19 mouse cellular contexts compared by ENCODE assay signal in the genomic region with DNA sequence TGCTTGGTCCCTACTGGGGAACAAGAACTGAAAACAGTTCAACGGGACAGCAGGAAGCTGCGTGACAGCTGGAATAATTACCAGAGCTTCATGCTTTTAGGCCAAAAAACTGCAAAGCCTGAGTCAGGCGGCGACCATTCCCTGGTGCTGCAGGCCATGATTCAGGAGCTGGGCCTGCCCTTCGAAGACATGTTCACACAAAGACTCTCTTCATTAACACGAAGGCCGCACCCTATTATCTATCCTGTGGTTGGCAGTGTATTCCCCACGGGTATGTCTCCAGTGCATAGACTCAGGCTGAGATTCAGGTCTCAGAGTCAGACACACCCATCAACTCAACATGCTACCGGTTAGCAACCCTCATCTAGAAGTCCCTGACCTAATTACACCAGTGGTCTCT. TPM values are rescaled to one million over a fixed set of nuclear protein-coding genes. Genes with fewer than 3 reads are reported as not detected.
DNase-seq lines count a peak whose midpoint lies in the region; TF ChIP-seq lines count a peak whose summit lies in the region.
"Had no signal": no experiment of that assay in that cellular context is flagged by ENCODE, and none has a peak within 500 bp of the region (broad histone marks: within the 10 kb centered on the region; RNA-seq: fewer than 3 reads in every experiment).

No protein-coding gene starts in this region.

- TF ChIP-seq POLR2A in testis, adult 2 months (IDR thresholded peaks at IDR 0.05; ENCODE audit: control insufficient read depth, low read depth, low read length), result no peak
- TF ChIP-seq POLR2A in myocyte (IDR thresholded peaks at IDR 0.05; ENCODE audit: insufficient read length, low read depth), result no peak

- no peak for TF ChIP-seq CTCF in testis, adult 2 months (IDR thresholded peaks at IDR 0.05; ENCODE audit: control insufficient read depth, insufficient read depth, insufficient replicate concordance, low read depth, low read length)

- no peaks in the 10 kb centered on the region for H3K79me2 ChIP-seq in myocyte (ENCODE audit: control insufficient read depth, insufficient read depth)

- H3K27ac ChIP-seq in testis, adult 2 months (ENCODE audit: control insufficient read depth, insufficient read depth, low read depth, low read length), result peak overlapping the region; percentile 40
- H3K27ac ChIP-seq: forebrain, embryonic 12.5 days; heart, embryonic 13.5 days; hindbrain, embryonic 12.5 days had no signal

- no peaks in the 10 kb centered on the region for H3K36me3 ChIP-seq in testis, adult 2 months (ENCODE audit: control insufficient read depth, insufficient read depth, low read length)
- H3K36me3 ChIP-seq in myocyte (ENCODE audit: control insufficient read depth, insufficient read depth), result no peaks in the 10 kb centered on the region
- H3K36me3 ChIP-seq: forebrain, embryonic 12.5 days; heart, embryonic 13.5 days; hindbrain, embryonic 12.5 days had no signal

- H3K27me3 ChIP-seq in testis, adult 2 months (ENCODE audit: control insufficient read depth, insufficient read depth, low read length), result no peaks in the 10 kb centered on the region
- no peaks in the 10 kb centered on the region for H3K27me3 ChIP-seq in myocyte (ENCODE audit: control insufficient read depth, insufficient read depth, insufficient read length)
- H3K27me3 ChIP-seq: forebrain, embryonic 12.5 days; heart, embryonic 13.5 days; hindbrain, embryonic 12.5 days; Patski had no signal

- no peak overlapping the region for H3ac ChIP-seq in myocyte (ENCODE audit: control insufficient read depth, insufficient read length)

- peaks cover 3% of the 10 kb centered on the region for H3K4me1 ChIP-seq in testis, adult 2 months (ENCODE audit: control insufficient read depth, insufficient read depth, low read length)
- H3K4me1 ChIP-seq: heart, embryonic 13.5 days; hindbrain, embryonic 12.5 days had no signal

- DNase-seq in testis, postnatal 14 days (ENCODE audit: low spot score), result no peak
- DNase-seq in ZHBTc4 (ENCODE audit: low read depth, low spot score), result peak; percentile 23
- no peak for DNase-seq in adrenal gland, postnatal 25 days
- DNase-seq in frontal cortex, adult 2 months (ENCODE audit: extremely low spot score in 1 of 2, low spot score in 1 of 2), result no peak
- no peak for DNase-seq in kidney, adult 9 months
- DNase-seq: adrenal gland, adult 8-10 months; B cell, adult 2 months; cerebellum, adult 11-12 months; cerebellum, postnatal 10 days; gastrocnemius, postnatal 14 days; heart, postnatal 36 days had no signal

- H3K4me3 ChIP-seq in testis, adult 2 months (ENCODE audit: control insufficient read depth, low read depth, low read length), result no peak overlapping the region
- no peak overlapping the region for H3K4me3 ChIP-seq in myocyte
- H3K4me3 ChIP-seq: forebrain, embryonic 12.5 days; heart, embryonic 13.5 days; hindbrain, embryonic 12.5 days had no signal

- H3K4me2 ChIP-seq in myocyte (ENCODE audit: low read depth), result peak overlapping the region; percentile 3
- H3K4me2 ChIP-seq: forebrain, embryonic 12.5 days; heart, embryonic 13.5 days; hindbrain, embryonic 12.5 days had no signal

TF ChIP-seq in myocyte, 11 proteins besides CTCF, POLR2A, EP300 and RAD21:
- TF ChIP-seq MAX (IDR thresholded peaks at IDR 0.05; ENCODE audit: low read depth) (no peak), CEBPB (IDR thresholded peaks at IDR 0.05; ENCODE audit: insufficient read depth, poor library complexity, severe bottlenecking) (no peak), POLR2AphosphoS2 (IDR thresholded peaks at IDR 0.05; ENCODE audit: insufficient read length, low read depth) (no peak), MYOD1 (IDR thresholded peaks at IDR 0.05; ENCODE audit: control insufficient read depth in 1 of 3, insufficient read length in 2 of 3, low read depth in 2 of 3) (no peak), REST (IDR thresholded peaks at IDR 0.05; ENCODE audit: insufficient read depth, insufficient read length) (no peak)

RNA-seq across cellular contexts. Expression of gene Col17a1, which starts 6.4 kb away (rescaled TPM):
- polyA plus RNA-seq in testis, adult 2 months (2012; rRNA removed), result 2.1 and 2.9 TPM in 2 replicates
- 0.18 TPM for polyA plus RNA-seq in myocyte (2012; fragmentation: generic; extraction: Trizol)
- total RNA-seq in adrenal gland, postnatal 25 days (2021), result not detected in 2 replicates
- polyA plus RNA-seq in frontal cortex, adult 2 months (2012; rRNA removed), result 0.78 and 1.1 TPM in 2 replicates
- total RNA-seq: adrenal gland, adult 8-10 months; heart, adult 8-10 months; heart, postnatal 36 days had no signal
- polyA plus RNA-seq: inflammation-experienced regulatory T-cells, adult 6 months had no signal

RNA-seq across cellular contexts. Expression of gene Sfr1, which starts 33.2 kb away (rescaled TPM):
- 34.1 and 37.8 TPM in 2 replicates for polyA plus RNA-seq in testis, adult 2 months (2012; rRNA removed)
- polyA plus RNA-seq in myocyte (2012; fragmentation: generic; extraction: Trizol), result 78.6 TPM
- 104 TPM in 2 replicates for total RNA-seq in adrenal gland, postnatal 25 days (2021)
- 82.0 and 88.7 TPM in 2 replicates for polyA plus RNA-seq in frontal cortex, adult 2 months (2012; rRNA removed)
